Mouse (Mus musculus): ENCODE measurements at regions not wholly inside any gene's neighbourhood (a gene's known extent, or its start where the extent isn't known, plus 50 kb on each side); places are given as distances from the start of the nearest gene placed in this dataset.

GRCm38 (mm10) chr6:140189601-140190000, 148.3 kb upstream of the Plcz1 start:
- Histone ChIP-seq H3K4me1 (replicated peaks; ENCODE audit: control insufficient read depth, insufficient read depth) (no peaks in the 10 kb centered on the region), H3K27me3 (ENCODE audit: control insufficient read depth, insufficient read depth, low read length) (no peaks in the 10 kb centered on the region), H3K9ac (ENCODE audit: low read length) (no peak overlapping the region), H3K4me3 (ENCODE audit: low read depth, low read length) (no peak overlapping the region), H3K9me3 (ENCODE audit: control insufficient read depth, low read length) (no peaks in the 10 kb centered on the region), H3K27ac (replicated peaks) (no peak overlapping the region), H3K4me2 (replicated peaks; ENCODE audit: low read depth) (no peak overlapping the region), H3K36me3 (ENCODE audit: control insufficient read depth, insufficient read depth, low read length) (no peaks in the 10 kb centered on the region)
- ATAC-seq (ENCODE audit: low FRiP score, low TSS enrichment) (no peak), DNase-seq (ENCODE audit: low spot score) (no peak)
- TF ChIP-seq EP300 (optimal IDR thresholded peaks at IDR 0.05) (no peak), CTCF (IDR thresholded peaks at IDR 0.05; ENCODE audit: low read depth) (no peak)
- 77% methylated on average over 9 of the region's 9 CpGs for WGBS

DNA sequence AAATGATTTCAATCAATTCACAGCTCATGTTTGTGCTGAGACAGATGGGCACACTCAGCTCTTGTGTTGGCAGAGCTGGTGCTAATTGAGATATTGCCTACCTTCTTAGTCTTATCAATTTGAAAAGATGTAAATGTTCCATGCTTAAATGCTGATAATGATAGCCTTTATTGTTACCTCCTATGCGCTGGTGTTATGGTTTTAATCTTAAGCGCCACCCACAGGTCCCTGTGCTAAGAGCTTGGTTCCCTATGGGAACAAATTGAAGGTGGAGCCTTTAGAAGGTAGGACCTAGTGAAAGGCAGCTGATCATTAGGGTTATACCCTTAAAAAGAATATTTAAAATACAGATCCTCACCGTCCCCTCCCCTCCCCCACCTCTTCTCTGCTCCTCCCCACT, 146.5 kb upstream of the Plcz1 start:
- H3K27me3 ChIP-seq (ENCODE audit: control insufficient read depth, insufficient read depth, low read length), result no peaks in the 10 kb centered on the region
- 78% methylated on average over 3 of the region's 3 CpGs for WGBS
- no peak for DNase-seq (ENCODE audit: low spot score)
- no peak overlapping the region for H3K9ac ChIP-seq (ENCODE audit: low read length)
- H3K4me2 ChIP-seq (replicated peaks; ENCODE audit: low read depth), result no peak overlapping the region
- no peak for ATAC-seq (ENCODE audit: low FRiP score, low TSS enrichment)
- no peaks in the 10 kb centered on the region for H3K36me3 ChIP-seq (ENCODE audit: control insufficient read depth, insufficient read depth, low read length)
- no peak overlapping the region for H3K4me3 ChIP-seq (ENCODE audit: low read depth, low read length)
- H3K4me1 ChIP-seq (replicated peaks; ENCODE audit: control insufficient read depth, insufficient read depth), result no peaks in the 10 kb centered on the region
- H3K27ac ChIP-seq (replicated peaks), result no peak overlapping the region
- TF ChIP-seq EP300 (optimal IDR thresholded peaks at IDR 0.05) (no peak), CTCF (IDR thresholded peaks at IDR 0.05; ENCODE audit: low read depth) (no peak)
- H3K9me3 ChIP-seq (ENCODE audit: control insufficient read depth, low read length), result no peaks in the 10 kb centered on the region

- no peaks in the 10 kb centered on the region for H3K27me3 ChIP-seq (ENCODE audit: control insufficient read depth, insufficient read depth, low read length)
- no peak overlapping the region for H3K27ac ChIP-seq (replicated peaks)
- WGBS, result 56% methylated on average over 6 of the region's 6 CpGs
- TF ChIP-seq EP300 (optimal IDR thresholded peaks at IDR 0.05) (no peak), CTCF (IDR thresholded peaks at IDR 0.05; ENCODE audit: low read depth) (no peak)
- ATAC-seq (ENCODE audit: low FRiP score, low TSS enrichment) (no peak), DNase-seq (ENCODE audit: low spot score) (no peak)
- H3K4me2 ChIP-seq (replicated peaks; ENCODE audit: low read depth), result no peak overlapping the region
- H3K36me3 ChIP-seq (ENCODE audit: control insufficient read depth, insufficient read depth, low read length), result no peaks in the 10 kb centered on the region
- no peak overlapping the region for H3K4me3 ChIP-seq (ENCODE audit: low read depth, low read length)
- no peaks in the 10 kb centered on the region for H3K4me1 ChIP-seq (replicated peaks; ENCODE audit: control insufficient read depth, insufficient read depth)
- H3K9me3 ChIP-seq (ENCODE audit: control insufficient read depth, low read length), result no peaks in the 10 kb centered on the region
- H3K9ac ChIP-seq (ENCODE audit: low read length), result no peak overlapping the region
These were observed 145.8 kb upstream of the Plcz1 start for GRCm38 (mm10) chr6:140187106-140187505.

DNA sequence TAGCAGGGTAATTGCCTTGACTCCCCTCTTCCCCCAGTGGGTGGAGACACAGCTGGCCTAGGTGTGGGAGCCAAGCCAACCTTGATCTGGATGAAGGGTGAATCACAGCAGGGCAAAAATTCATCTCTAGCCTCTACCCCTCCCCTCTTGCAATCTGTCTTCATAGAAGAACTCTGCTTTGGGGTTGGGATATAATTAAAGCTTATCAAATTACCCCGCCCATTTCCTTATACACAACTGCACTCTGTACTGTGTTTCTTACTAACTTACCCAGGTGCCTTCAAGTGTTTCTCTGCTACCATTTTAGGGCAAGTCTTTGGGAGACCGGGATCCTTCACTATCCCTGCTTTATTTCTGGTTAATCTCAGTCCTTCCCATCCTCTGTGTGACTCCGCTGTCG, 138.7 kb upstream of the Plcz1 start:
- no peak for TF ChIP-seq CTCF (IDR thresholded peaks at IDR 0.05; ENCODE audit: low read depth)
- TF ChIP-seq EP300 (optimal IDR thresholded peaks at IDR 0.05), result no peak
- ATAC-seq (ENCODE audit: low FRiP score, low TSS enrichment) (no peak), DNase-seq (ENCODE audit: low spot score) (no peak)
- Histone ChIP-seq H3K9me3 (ENCODE audit: control insufficient read depth, low read length) (no peaks in the 10 kb centered on the region), H3K9ac (ENCODE audit: low read length) (no peak overlapping the region), H3K4me2 (replicated peaks; ENCODE audit: low read depth) (no peak overlapping the region), H3K27me3 (ENCODE audit: control insufficient read depth, insufficient read depth, low read length) (no peaks in the 10 kb centered on the region), H3K27ac (replicated peaks) (no peak overlapping the region), H3K4me3 (ENCODE audit: low read depth, low read length) (no peak overlapping the region), H3K4me1 (replicated peaks; ENCODE audit: control insufficient read depth, insufficient read depth) (no peaks in the 10 kb centered on the region), H3K36me3 (ENCODE audit: control insufficient read depth, insufficient read depth, low read length) (no peaks in the 10 kb centered on the region)
- 81% methylated on average over 4 of the region's 4 CpGs for WGBS

DNA sequence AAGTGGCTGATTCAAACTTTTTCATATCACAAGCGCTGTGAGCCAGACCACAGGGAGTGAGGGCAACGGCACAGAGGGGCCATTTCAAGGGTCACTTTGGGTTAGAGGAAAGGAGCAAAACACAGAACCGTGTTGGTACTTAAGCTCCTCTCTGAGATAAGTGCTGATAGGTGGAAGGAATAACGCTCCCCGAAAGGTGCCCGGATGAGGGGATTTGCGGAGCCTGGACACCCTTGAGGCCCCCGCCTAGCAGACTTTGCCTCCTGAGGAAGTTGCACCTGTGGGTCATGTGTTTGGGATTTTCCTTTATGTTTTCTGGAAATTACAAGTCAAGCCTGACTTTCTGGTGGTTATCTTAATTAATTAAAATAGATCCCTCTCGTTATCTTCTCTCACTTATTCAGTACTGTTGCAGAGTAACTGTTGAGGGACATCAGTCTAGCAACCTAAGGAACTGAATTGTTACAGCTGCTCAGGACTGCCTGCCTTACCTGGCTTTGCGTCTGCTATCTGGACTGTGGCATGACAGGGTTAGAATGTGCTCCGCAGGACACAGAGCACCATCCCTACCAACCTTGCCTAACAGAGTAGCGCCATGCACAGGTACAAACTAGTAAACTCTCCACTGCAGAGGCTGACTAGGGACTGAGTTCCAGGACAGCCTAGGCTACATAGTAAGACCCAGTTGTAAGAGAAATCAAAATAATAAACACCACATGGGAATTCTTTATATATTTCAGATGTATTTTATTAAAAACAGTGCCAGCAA, 137.4 kb upstream of the Plcz1 start:
- 87% methylated on average over 12 of the region's 12 CpGs for WGBS
- TF ChIP-seq CTCF (IDR thresholded peaks at IDR 0.05; ENCODE audit: low read depth) (no peak), EP300 (optimal IDR thresholded peaks at IDR 0.05) (no peak)
- ATAC-seq (ENCODE audit: low FRiP score, low TSS enrichment), result no peak

DNA sequence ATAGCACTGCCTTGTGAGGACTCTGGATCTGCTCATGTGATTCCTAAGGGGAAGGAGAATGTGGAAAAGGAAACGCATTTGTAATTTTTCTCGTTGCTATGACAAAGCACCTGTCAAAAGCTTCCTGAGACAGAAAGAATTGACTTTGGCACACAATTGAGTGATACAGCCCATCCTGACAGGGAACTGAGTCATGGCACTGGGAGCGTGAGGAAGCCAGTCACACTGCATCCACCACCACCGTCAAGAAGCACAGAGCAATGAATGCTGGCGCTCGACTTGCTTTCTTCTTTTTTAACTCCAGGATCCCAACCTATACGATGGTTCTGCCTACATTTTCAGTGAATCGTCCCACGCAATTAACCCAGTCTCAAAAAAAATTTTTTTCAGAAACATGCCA, 131.5 kb upstream of the Plcz1 start:
- no peak overlapping the region for H3K9ac ChIP-seq (ENCODE audit: low read length)
- ATAC-seq (ENCODE audit: low FRiP score, low TSS enrichment), result no peak
- 79% methylated on average over 9 of the region's 9 CpGs for WGBS

More for the DNA sequence above, 137.4 kb upstream of the Plcz1 start:
- Histone ChIP-seq H3K27me3 (ENCODE audit: control insufficient read depth, insufficient read depth, low read length) (no peaks in the 10 kb centered on the region), H3K9me3 (ENCODE audit: control insufficient read depth, low read length) (no peaks in the 10 kb centered on the region), H3K36me3 (ENCODE audit: control insufficient read depth, insufficient read depth, low read length) (no peaks in the 10 kb centered on the region), H3K4me3 (ENCODE audit: low read depth, low read length) (no peak overlapping the region), H3K4me1 (replicated peaks; ENCODE audit: control insufficient read depth, insufficient read depth) (no peaks in the 10 kb centered on the region), H3K27ac (replicated peaks) (no peak overlapping the region), H3K9ac (ENCODE audit: low read length) (no peak overlapping the region), H3K4me2 (replicated peaks; ENCODE audit: low read depth) (no peak overlapping the region)
- no peak for DNase-seq (ENCODE audit: low spot score)

More for the DNA sequence above, 131.5 kb upstream of the Plcz1 start:
- no peaks in the 10 kb centered on the region for H3K27me3 ChIP-seq (ENCODE audit: control insufficient read depth, insufficient read depth, low read length)
- DNase-seq (ENCODE audit: low spot score), result no peak
- H3K9me3 ChIP-seq (ENCODE audit: control insufficient read depth, low read length), result no peaks in the 10 kb centered on the region
- TF ChIP-seq CTCF (IDR thresholded peaks at IDR 0.05; ENCODE audit: low read depth) (no peak), EP300 (optimal IDR thresholded peaks at IDR 0.05) (no peak)
- no peaks in the 10 kb centered on the region for H3K36me3 ChIP-seq (ENCODE audit: control insufficient read depth, insufficient read depth, low read length)
- no peak overlapping the region for H3K4me3 ChIP-seq (ENCODE audit: low read depth, low read length)
- no peak overlapping the region for H3K4me2 ChIP-seq (replicated peaks; ENCODE audit: low read depth)
- H3K27ac ChIP-seq (replicated peaks), result no peak overlapping the region
- H3K4me1 ChIP-seq (replicated peaks; ENCODE audit: control insufficient read depth, insufficient read depth), result no peaks in the 10 kb centered on the region

Measured in stomach, postnatal 0 days (tissue).